Mouse (Mus musculus): ENCODE results near the gene Slbp.

Slbp gene

DNA sequence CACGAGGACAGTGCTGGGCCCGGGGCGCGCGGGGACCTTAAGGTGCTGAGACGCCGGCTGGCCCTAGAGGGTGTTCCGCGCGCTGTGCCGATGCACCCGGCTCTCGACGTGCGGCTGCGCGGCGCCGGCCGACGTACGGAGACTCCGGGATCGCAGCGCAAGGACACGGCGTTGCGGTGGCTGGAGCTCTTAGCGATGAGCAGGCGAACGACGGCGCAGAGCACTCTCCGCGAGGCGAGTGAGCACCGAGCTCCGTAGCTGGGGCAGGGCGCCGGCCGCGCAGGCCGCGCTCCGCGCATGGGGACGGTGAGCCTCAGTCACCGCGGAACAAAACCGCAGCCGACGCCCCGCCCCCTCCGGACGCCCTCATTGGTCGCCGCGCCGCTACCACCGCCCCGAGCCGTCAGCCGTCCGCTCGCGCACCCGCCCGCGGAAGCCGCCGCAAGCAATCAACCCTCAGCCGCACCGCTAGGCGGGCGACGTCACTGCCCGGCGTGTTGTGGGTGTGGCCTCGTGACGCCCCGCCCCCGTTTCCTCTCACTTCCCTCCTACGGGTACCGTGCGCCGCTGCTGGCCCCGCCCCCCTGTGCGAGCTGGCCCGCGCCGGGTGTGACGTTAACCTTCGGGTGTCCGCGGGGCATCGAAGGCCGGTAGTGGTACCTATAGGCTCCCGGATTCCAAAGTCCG lies 22.9 kb downstream of the Slbp start, which contains the start of the genes Fam53a and Gm9903:
TSS of gene Fam53a (minus strand) at position 335 of the 687 bp plus-strand sequence.
TSS of gene Gm9903 (plus strand) at position 625 of the 687 bp plus-strand sequence.
- peak; percentile 99 to 100 for DNase-seq (ENCODE audit: low spot score in 2 of 2)

- peak in 1 of 2 experiments; percentile 60 for DNase-seq (ENCODE audit: low spot score in 2 of 2)
These were observed 23.5 kb downstream of the Slbp start for GRCm38 (mm10) chr5:33628820-33629300.

DNA sequence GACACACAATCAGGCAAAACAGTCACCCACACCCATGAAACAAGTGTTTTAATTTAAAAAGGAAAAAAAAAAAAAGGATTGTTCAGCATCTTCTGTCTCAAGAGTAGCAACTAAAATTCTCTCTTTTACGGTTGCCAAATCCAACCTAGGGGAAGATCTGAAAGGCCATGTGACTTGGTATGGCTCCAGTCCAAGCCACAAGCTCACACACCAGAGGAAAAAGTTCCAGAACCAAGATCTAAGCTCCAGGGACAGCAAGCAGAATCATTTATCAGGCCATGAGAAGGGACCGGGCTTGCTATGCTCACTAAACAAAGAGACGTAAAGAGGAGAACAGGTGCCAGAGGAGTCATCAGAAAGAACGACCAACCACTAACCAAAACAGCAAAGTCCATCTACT lies 24.4 kb downstream of the Slbp start:
- DNase-seq (ENCODE audit: low spot score in 2 of 2), result peak; percentile 14 to 46

GRCm38 (mm10) chr5:33623766-33624165 lies 28.6 kb downstream of the Slbp start:
- no peak for DNase-seq (ENCODE audit: low spot score in 2 of 2)

GRCm38 (mm10) chr5:33622671-33623070 lies 29.7 kb downstream of the Slbp start:
- no peak for DNase-seq (ENCODE audit: low spot score in 2 of 2)

DNA sequence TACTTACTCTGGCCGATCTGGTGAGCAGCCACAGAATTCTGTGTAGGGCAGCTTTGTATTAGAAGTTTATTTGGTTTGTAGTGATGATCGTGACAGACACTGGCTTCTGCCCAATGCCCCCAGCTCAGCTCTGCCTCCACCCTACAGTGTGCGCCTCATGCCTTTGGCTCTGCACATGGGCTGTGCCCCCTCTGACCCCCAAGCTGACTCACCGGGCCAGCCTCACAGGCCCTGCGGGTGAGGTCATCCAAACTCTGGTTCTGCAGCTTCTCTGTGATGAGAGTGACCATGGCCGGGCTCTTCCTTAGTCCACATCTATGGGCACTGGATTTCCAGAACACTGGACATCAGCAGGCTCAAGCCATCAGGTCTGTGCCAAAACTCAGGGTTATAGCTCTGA lies 38.0 kb downstream of the Slbp start:
- no peak for DNase-seq (ENCODE audit: low spot score in 2 of 2)

GRCm38 (mm10) chr5:33611795-33612194 lies 40.6 kb downstream of the Slbp start:
- no peak for DNase-seq (ENCODE audit: low spot score in 2 of 2)

GRCm38 (mm10) chr5:33609226-33609625 lies 43.1 kb downstream of the Slbp start:
- no peak for DNase-seq (ENCODE audit: low spot score in 2 of 2)

DNA sequence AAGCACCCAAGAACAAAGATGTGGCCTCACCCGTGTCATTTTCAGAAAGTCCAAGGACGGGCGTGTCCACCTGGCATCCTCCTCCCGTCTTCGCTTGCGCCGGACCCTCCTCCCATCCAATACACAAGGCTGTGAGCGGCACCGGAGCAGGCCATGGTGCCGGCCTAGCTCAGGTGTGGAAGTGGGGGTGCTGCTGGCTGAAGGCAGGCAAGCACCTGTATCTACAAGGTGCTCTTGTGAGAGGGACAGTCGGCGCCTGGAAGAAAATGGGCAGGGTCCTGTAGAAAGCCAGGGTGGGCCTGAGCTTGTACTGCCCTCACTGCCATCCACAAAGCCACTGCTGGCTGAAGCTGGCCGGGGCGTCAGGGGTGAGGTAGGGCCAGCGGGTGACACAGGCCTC lies 44.9 kb downstream of the Slbp start:
- no peak for DNase-seq (ENCODE audit: low spot score in 2 of 2)

DNA sequence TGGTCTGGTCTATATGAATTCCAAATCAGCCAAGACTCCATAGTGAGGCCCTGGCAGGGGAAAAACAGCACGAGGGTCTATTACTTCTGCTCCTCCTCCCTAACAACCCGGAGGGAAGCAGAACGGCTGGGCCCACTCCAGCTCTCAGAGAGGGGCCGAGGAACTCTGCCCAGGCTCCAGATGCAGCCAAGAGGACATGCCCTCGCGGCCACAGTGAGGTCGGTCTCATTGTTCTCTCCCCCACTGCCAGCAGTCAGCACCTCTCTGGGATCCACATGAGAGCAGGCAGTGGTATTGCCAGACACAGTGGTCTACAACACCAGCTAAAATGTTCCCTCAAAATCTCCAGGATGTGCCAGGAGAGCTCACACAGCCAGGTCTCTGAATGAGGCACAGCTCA lies 45.7 kb downstream of the Slbp start:
- no peak for DNase-seq (ENCODE audit: low spot score in 2 of 2)

- DNase-seq (ENCODE audit: low spot score in 2 of 2), result no peak
These were observed 47.1 kb downstream of the Slbp start for GRCm38 (mm10) chr5:33605314-33605713.

DNA sequence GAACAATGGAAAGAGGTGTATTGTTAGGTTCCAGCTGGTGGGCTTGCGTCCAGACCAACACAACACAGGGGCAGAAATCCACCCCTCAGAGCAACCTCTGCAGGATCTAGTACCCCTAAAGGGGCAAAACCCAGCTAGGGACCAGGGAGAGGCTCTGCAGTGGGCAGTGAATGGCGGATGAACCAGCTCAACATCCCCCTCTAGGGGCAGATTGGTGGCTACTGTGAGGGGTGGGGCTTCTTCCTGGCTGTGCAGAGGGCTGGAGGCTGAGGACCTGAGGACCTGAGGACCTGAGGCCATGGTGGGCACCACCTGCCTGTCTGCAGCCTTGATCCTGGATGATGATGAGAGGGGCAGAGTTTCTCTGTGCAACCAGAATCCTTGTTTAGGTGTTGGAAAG lies 58.8 kb downstream of the Slbp start:
- no peak for DNase-seq (ENCODE audit: low spot score in 2 of 2)

DNA sequence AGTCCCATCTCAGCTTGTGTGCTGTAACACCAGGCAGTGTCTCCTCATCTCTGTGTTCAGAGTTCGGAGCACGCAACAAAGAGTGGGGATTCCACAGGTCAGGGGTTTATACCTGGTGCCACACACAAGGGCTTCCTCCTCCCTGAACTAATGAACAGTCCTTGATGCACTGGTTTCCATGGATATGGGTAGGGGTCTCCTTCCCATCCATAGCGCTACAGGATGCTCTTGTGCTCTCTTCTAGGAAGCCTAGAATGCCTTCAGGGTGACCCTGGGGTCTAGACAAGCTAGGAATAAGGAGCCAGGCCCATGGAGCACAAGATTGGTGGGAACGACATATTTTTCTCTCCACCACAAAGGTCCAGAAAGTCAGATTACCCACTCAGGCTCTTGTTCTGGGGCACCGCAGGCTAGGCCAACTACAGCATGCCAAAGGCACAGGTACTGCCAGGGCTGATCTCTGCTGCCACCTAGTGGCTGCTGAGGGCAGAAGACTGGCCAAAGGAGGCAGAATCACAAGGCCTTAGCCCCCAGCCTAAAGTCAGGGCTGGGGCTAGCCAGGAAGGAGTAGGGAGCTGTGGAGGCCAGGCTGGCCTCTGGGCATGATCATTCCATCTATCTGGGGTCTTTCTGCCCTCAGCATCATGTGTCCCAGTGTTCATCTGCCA lies 63.0 kb downstream of the Slbp start:
- peak; percentile 14 to 56 for DNase-seq (ENCODE audit: low spot score in 2 of 2)

DNA sequence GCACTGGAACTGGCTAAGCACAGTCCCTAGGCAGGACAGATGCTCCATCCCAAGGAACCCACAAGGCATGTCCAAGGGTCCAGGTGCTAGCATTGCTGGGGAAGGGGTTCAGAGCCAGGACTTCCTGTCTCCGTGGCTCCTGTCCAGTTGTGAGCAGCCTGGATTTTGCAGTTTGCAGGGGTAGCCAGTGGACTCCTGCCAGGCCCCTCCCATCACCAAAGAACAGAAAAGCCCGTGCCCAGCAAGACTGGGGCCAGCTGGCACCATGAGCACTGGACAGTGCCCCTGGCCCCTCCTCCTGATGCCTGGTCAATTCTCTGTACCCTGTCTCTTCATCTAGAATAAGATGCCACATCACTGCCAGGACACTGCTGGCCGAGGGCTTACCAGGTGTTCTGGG lies 64.3 kb downstream of the Slbp start:
- no peak for DNase-seq (ENCODE audit: low spot score in 2 of 2)

- DNase-seq (ENCODE audit: low spot score in 2 of 2), result no peak
These were observed 64.8 kb downstream of the Slbp start for GRCm38 (mm10) chr5:33587498-33588058.
